Mouse (Mus musculus) T-helper 2 cell (primary cell): ENCODE measurements around the gene Epha1.

Experiments
- in situ Hi-C: fragments of 300-600 bp; cut with MboI, MseI; formaldehyde crosslinking; loops from one replicate; pipeline ENCODE4 v1.15.1; 2025; ENCODE audit warnings: high pct_unique_total_duplicates

The Epha1 gene

DNA sequence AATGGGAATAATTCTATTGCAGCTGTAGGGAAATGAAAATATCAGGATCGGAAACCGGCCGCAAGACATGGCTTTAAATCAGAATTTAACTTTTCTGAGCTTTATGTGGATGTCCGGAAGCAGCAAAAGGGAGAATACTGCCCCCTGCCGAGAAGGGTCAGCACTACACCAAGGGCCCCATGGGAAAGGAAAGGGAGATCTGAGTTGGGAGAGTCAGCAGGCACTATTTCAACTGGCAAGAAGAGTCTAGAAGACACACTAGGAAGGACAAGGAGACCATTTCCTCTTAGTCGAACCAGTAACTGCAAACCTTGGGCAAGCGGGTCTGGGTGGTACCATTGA lies 47.8 kb downstream of the Epha1 start:
- in situ Hi-C loops = no loop called here

DNA sequence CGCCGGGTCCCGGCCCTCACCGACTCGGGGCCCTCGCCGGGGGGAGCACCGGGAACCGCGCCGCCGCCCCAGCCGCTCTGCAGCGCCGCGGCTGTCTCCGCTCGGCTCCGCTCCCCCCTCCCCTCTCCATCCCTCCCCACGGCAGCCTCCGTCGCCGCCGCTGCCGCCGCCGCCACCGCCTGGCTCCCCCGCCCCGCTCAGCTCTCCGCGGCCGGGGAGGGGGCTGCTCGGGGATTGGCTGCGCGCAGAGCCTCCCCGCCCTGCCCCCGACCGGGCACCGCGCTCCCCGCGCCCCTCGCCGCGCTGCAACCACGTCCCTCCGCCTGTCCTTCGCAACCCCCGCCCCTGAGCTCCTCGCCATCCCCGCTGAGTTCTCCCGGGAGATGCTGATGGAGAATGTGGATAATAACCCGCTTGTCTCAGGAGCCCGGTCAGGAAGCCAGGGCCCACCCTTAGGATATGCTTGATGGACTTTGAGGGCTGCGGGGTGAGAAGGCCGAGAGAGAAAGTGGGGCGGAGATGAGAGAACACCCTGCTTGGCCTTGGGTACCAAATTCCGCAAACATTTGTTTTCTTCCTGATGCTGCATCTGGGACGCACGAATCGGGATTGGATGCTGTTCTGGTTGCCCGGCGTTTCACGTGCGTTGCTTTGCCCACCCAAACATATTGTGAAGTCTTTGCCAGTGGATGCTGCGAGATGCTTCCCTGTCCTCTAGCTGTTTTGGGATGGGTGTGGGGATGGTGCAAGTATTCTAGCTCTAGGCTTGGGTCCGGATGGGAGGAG lies 48.4 kb downstream of the Epha1 start, which contains the start of gene Fam131b:
Gene Fam131b, minus strand, starts transcription at position 162 of the 786 bp plus-strand sequence.
- in situ Hi-C loops = loop anchor here (25.0 kb wide), 1 partner anchor 263 kb away; the partner anchor contains the start of gene Tcaf3

DNA sequence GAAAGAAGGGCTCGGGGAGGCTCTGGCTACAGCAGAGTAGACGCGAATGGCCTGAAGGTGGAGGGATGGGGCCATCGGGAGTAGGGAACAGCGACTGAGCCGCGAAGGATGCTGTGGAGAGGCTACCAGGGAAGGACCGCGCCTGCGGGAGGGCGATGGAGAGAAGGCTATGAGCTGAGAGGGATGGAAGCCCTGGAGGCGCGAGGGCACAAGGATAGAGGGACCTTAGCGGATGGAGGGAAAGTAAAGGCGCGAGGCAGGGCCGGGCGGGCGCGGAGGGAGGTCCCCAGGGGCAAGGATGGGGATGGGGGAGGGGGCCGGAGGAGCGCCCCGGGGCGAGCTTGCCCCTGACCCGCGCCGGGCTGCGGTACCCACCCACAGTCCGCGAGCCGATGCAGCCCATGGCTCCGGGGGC lies 49.0 kb downstream of the Epha1 start:
- in situ Hi-C loops = loop anchor here (25.0 kb wide), 1 partner anchor 263 kb away; the partner anchor contains the start of gene Tcaf3

DNA sequence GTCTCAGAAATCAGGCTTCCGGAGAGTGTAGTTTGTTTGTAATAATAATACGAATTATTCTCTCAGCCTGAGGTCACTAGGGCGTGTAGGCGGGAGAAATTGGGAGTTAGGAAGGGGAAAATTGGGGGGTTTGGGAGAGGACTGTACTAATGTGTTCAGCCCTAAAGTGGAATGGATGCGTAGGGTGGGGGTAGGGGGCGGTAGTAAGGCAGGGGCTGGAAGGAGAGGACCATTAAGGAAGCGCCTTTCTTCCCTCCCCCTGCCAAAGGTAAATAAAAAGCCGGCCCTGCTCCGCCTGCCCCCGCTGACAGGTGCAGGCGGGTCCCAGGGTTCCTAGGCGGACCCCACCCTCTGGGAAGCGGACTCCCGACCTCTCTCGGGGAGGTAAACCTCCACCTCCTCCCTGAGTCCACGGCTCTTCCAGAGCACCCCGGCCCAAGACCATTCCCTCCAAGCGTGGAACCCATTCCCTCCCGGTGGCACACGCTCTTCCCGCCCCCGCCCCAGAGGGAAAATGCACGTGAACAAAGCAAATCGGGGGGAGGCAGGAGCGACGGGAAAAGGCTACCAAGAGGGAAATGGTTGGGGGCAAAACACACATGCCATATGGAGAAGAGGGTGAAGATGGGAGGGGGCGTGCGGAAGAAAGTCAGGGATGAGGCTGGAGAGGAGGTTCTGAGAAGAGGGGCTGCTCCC lies 49.5 kb downstream of the Epha1 start:
- in situ Hi-C loops = loop anchor here (25.0 kb wide), 1 partner anchor 264 kb away; the partner anchor contains the start of gene Tcaf3

DNA sequence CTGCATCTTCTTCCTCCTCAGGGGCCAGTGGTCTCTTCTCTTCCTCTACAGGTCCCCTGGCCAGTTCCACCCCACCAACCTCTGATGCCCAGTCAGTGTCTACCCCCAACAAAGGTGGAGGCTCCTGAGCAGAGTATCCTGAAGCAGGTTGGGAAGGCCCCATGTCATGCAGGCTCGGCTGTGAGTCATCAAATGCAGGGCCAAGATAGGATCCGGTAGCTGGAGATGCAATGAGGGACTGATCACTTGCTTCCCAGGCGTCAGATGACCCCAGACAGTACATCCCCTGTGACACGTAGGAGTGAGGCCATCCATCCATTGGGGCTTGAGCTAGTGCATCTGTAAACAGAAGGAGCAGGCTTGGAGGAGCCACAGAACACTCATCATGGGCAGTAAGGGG lies 54.8 kb downstream of the Epha1 start:
- in situ Hi-C loops = loop anchor here (5.0 to 25.0 kb wide), 2 partner anchors 59 to 269 kb away; partner anchors contain the start of gene Tcaf3

DNA sequence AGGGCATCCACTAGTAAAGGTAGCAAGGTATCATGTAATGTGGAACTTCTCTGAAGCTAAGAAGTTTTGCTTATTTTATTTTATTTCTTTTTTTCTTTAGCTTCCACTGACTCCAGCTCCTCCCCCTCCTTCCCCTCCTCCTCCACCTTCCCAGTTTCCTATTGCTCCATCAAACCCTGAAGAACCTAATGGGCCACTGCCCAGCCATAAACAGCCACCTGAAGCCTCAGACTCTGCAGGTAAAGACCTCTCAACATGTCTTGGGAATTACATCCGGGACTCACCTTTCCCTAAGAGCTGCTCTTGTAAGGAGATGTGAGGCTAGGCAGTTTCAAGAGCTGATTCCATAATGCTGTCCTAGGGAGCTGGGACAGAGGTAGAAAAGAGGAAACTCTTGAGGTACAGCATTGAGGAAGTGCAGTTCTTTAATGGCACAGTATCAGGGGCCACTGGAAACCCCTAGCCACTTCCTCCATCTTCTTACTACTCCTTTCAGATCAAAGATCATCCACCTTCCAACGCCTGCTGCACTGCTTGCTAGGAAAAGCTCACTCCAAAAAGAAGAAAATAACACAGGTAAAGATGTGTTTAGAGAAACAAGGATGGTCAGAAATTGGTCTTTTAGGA lies 62.5 kb downstream of the Epha1 start:
- in situ Hi-C loops = loop anchor here (25.0 kb wide), 1 partner anchor 277 kb away; the partner anchor contains the start of gene Tcaf3

DNA sequence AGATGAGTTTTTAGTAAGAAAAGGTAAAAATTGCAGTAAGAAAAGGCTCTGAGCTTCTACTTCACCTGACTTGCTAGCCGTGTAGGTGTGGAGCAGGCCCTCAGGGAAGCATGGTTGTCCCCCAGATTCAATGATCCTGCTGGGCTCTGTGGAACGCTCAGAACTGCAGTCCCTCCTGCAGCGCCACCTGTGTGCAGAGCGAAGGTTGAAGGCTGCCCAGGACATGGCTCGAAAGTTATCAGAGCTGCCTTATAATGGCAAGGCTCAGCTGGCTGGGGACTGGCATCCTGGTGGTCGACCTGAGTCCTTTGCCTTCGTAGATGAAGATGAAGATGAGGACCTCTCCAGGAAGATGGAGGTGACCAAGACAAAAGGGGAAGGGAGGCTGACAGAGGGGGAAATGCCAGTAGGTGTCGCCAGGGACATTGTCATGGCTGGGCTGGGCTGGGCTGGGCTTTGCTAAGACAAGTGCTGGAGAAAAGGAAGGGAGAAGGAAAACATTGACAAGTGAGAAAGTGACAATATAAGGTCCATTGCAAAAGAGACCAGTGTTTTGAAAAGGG lies 63.2 kb downstream of the Epha1 start:
- in situ Hi-C loops = loop anchor here (25.0 kb wide), 1 partner anchor 277 kb away; the partner anchor contains the start of gene Tcaf3
